Mouse (Mus musculus): Measurements from ENCODE around the gene Apba3. TPM values are rescaled to one million over a fixed set of nuclear protein-coding genes. Genes with fewer than 3 reads are reported as not detected.
A peak's percentile ranks its signal among the peaks of the same experiment; 100 is the strongest.

Apba3 gene
- polyA plus RNA-seq, 1 experiment from 2014 or later = 83.1 TPM

DNA sequence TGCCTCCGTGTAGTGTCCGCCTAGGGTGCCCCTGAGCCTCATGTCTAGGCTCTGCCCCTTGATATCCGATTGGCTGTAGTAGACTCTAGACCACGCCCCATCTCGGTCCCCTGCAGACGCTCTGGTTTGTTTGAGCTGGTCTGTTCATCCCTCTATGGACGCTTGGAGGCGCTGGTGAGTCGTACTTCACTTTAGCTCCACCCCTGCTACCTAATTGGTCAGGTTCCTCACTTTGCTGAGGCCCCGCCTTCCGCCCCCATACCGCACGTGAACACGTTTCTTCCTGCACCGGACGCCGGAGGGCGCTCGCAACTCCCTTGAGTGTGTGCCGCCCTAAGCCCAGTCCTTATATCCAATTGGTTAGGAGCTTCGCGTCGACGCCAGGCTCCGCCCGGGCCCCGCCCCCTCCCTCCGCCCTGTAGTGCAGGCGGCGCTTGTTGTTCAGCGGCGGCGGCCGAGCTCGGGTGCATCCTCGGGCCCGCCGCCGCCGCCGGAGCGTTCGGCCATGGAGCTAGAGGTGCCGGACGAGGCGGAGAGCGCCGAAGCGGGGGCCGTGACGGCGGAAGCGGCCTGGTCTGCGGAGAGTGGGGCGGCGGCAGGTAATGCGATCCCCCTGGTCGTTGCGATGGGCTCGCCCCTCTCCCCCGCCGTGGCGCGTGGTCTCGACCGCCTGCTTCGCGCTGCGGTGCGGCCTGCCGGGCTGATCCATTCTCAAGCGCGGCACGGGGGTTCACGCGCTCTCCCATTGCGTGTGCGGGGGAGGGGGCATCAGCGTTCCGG lies 26.0 kb downstream of the Apba3 start, which contains the start of gene Pip5k1c:
TSS of gene Pip5k1c (plus strand) at position 410 of the 780 bp plus-strand sequence.
- peak; percentile 93 for ATAC-seq
- H3K27ac ChIP-seq (ENCODE audit: low read length) = peak within 1 kb of the TSS; percentile 86
- no peaks in the 10 kb centered on the region for H3K9me3 ChIP-seq (ENCODE audit: control insufficient read depth, low read length)
- H3K4me3 ChIP-seq (ENCODE audit: low read length) = peak within 1 kb of the TSS; percentile 89
- no peaks in the 10 kb centered on the region for H3K27me3 ChIP-seq (replicated peaks; ENCODE audit: control insufficient read depth, insufficient read depth, low read length)
- peak within 1 kb of the TSS; percentile 75 for H3K4me2 ChIP-seq (ENCODE audit: low read depth, low read length)
- H3K4me1 ChIP-seq (ENCODE audit: control insufficient read depth, insufficient read depth, low read length) = peaks cover 26% of the 10 kb centered on the region
- H3K9ac ChIP-seq (ENCODE audit: low read depth, low read length) = peak within 1 kb of the TSS; percentile 83
- H3K36me3 ChIP-seq (ENCODE audit: control insufficient read depth, insufficient read depth, low read length) = no peaks in the 10 kb centered on the region
- WGBS = under 1% methylated on average over 67 of the region's 80 CpGs

GRCm38 (mm10) chr10:81293334-81294030 lies 26.7 kb downstream of the Apba3 start:
- H3K27me3 ChIP-seq (replicated peaks; ENCODE audit: control insufficient read depth, insufficient read depth, low read length) = no peaks in the 10 kb centered on the region
- no peaks in the 10 kb centered on the region for H3K36me3 ChIP-seq (ENCODE audit: control insufficient read depth, insufficient read depth, low read length)
- WGBS = 1% methylated on average over 25 of the region's 25 CpGs
- peak overlapping the region; percentile 83 for H3K9ac ChIP-seq (ENCODE audit: low read depth, low read length)
- H3K4me1 ChIP-seq (ENCODE audit: control insufficient read depth, insufficient read depth, low read length) = peaks cover 28% of the 10 kb centered on the region
- peak overlapping the region; percentile 75 for H3K4me2 ChIP-seq (ENCODE audit: low read depth, low read length)
- H3K9me3 ChIP-seq (ENCODE audit: control insufficient read depth, low read length) = no peaks in the 10 kb centered on the region
- no peak for ATAC-seq
- peak overlapping the region; percentile 82 for H3K27ac ChIP-seq (ENCODE audit: low read length)
- peak overlapping the region; percentile 89 for H3K4me3 ChIP-seq (ENCODE audit: low read length)

- no peaks in the 10 kb centered on the region for H3K36me3 ChIP-seq (ENCODE audit: control insufficient read depth, insufficient read depth, low read length)
- no peaks in the 10 kb centered on the region for H3K27me3 ChIP-seq (replicated peaks; ENCODE audit: control insufficient read depth, insufficient read depth, low read length)
- peak overlapping the region; percentile 75 for H3K4me2 ChIP-seq (ENCODE audit: low read depth, low read length)
- H3K27ac ChIP-seq (ENCODE audit: low read length) = no peak overlapping the region
- peak overlapping the region; percentile 83 for H3K9ac ChIP-seq (ENCODE audit: low read depth, low read length)
- ATAC-seq = no peak
- WGBS = 45% methylated on average over 8 of the region's 8 CpGs
- H3K4me1 ChIP-seq (ENCODE audit: control insufficient read depth, insufficient read depth, low read length) = peaks cover 35% of the 10 kb centered on the region
- peak overlapping the region; percentile 89 for H3K4me3 ChIP-seq (ENCODE audit: low read length)
- no peaks in the 10 kb centered on the region for H3K9me3 ChIP-seq (ENCODE audit: control insufficient read depth, low read length)
Measured at GRCm38 (mm10) chr10:81294442-81294841, 27.7 kb downstream of the Apba3 start.

- H3K9ac ChIP-seq (ENCODE audit: low read depth, low read length) = no peak overlapping the region
- no peak overlapping the region for H3K4me3 ChIP-seq (ENCODE audit: low read length)
- H3K4me1 ChIP-seq (ENCODE audit: control insufficient read depth, insufficient read depth, low read length) = peaks cover 43% of the 10 kb centered on the region
- H3K9me3 ChIP-seq (ENCODE audit: control insufficient read depth, low read length) = no peaks in the 10 kb centered on the region
- no peaks in the 10 kb centered on the region for H3K36me3 ChIP-seq (ENCODE audit: control insufficient read depth, insufficient read depth, low read length)
- no peaks in the 10 kb centered on the region for H3K27me3 ChIP-seq (replicated peaks; ENCODE audit: control insufficient read depth, insufficient read depth, low read length)
- H3K27ac ChIP-seq (ENCODE audit: low read length) = no peak overlapping the region
- WGBS = 90% methylated on average over 6 of the region's 6 CpGs
- no peak overlapping the region for H3K4me2 ChIP-seq (ENCODE audit: low read depth, low read length)
- ATAC-seq = no peak
Measured at GRCm38 (mm10) chr10:81295185-81295584, 28.4 kb downstream of the Apba3 start.

DNA sequence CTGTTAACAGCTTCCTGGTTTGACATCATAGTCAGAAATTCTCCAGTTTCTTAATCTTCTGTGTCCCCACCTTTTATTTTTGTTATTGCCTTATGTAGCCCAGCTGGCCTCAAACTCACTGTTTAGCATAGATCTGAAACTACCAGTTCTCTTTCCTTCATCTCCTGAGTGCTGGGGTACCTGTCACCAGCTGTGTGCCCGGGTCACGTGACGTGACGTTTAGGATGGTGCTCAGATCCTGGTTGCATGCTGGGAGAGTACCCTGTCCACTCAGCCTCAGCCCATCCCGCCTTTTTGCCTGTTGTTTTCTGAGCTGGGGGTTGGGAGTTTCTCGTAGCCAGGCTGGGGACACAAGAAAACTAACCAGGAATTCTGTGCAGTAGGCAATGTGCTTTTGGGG lies 30.5 kb downstream of the Apba3 start:
- Histone ChIP-seq H3K9me3 (ENCODE audit: control insufficient read depth, low read length) (no peaks in the 10 kb centered on the region), H3K4me2 (ENCODE audit: low read depth, low read length) (no peak overlapping the region), H3K36me3 (ENCODE audit: control insufficient read depth, insufficient read depth, low read length) (no peaks in the 10 kb centered on the region), H3K4me1 (ENCODE audit: control insufficient read depth, insufficient read depth, low read length) (peaks cover 53% of the 10 kb centered on the region), H3K4me3 (ENCODE audit: low read length) (no peak overlapping the region), H3K27me3 (replicated peaks; ENCODE audit: control insufficient read depth, insufficient read depth, low read length) (no peaks in the 10 kb centered on the region), H3K9ac (ENCODE audit: low read depth, low read length) (no peak overlapping the region), H3K27ac (ENCODE audit: low read length) (peak overlapping the region; percentile 43)
- 74% methylated on average over 6 of the region's 6 CpGs for WGBS
- no peak for ATAC-seq

GRCm38 (mm10) chr10:81297845-81298244 lies 31.1 kb downstream of the Apba3 start:
- Histone ChIP-seq H3K9me3 (ENCODE audit: control insufficient read depth, low read length) (no peaks in the 10 kb centered on the region), H3K4me1 (ENCODE audit: control insufficient read depth, insufficient read depth, low read length) (peaks cover 59% of the 10 kb centered on the region), H3K27me3 (replicated peaks; ENCODE audit: control insufficient read depth, insufficient read depth, low read length) (no peaks in the 10 kb centered on the region), H3K4me2 (ENCODE audit: low read depth, low read length) (no peak overlapping the region), H3K27ac (ENCODE audit: low read length) (peak overlapping the region; percentile 43), H3K9ac (ENCODE audit: low read depth, low read length) (peak overlapping the region; percentile 17), H3K4me3 (ENCODE audit: low read length) (no peak overlapping the region), H3K36me3 (ENCODE audit: control insufficient read depth, insufficient read depth, low read length) (no peaks in the 10 kb centered on the region)
- 40% methylated on average over 10 of the region's 10 CpGs for WGBS
- no peak for ATAC-seq

DNA sequence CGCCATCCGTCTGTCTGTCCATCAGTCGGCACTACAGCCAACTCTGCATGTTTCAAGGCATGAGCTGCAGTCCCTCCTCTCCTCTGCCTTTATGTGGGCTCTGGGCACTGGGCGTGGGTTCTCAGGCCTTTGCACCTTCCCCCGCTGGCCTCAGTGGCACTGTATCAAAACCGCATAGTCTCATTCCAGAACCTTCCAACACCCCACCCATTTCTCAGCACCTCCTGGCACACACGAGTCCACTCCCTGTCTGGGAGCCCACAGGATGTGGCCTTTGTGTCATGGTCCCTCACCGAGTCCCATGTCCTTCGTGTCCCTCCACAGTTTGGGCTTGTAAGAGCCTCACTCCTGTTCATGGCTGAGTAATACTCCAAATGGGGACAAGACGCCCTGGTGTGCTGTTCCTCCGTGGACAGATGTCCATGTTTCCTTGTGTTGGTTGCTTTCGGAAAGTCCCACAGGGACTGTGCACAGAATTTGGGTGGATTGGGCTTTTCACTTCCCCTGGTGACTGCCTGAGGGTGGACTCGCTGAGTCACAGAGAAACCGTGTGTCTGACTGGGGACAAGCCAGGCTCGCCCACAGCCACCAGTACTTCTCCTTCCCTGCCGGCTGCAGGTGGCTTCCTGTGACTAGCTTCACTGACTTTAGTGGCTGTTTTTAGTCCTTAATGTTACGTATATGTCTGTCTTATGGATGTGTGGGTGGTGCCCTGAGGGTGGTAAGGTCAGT lies 31.8 kb downstream of the Apba3 start:
- Histone ChIP-seq H3K4me3 (ENCODE audit: low read length) (no peak overlapping the region), H3K27ac (ENCODE audit: low read length) (peak overlapping the region; percentile 43), H3K36me3 (ENCODE audit: control insufficient read depth, insufficient read depth, low read length) (no peaks in the 10 kb centered on the region), H3K9me3 (ENCODE audit: control insufficient read depth, low read length) (no peaks in the 10 kb centered on the region), H3K4me1 (ENCODE audit: control insufficient read depth, insufficient read depth, low read length) (peaks cover 66% of the 10 kb centered on the region), H3K4me2 (ENCODE audit: low read depth, low read length) (no peak overlapping the region), H3K27me3 (replicated peaks; ENCODE audit: control insufficient read depth, insufficient read depth, low read length) (no peaks in the 10 kb centered on the region), H3K9ac (ENCODE audit: low read depth, low read length) (no peak overlapping the region)
- ATAC-seq = no peak
- 90% methylated on average over 17 of the region's 17 CpGs for WGBS

- peaks cover 64% of the 10 kb centered on the region for H3K4me1 ChIP-seq (ENCODE audit: control insufficient read depth, insufficient read depth, low read length)
- no peaks in the 10 kb centered on the region for H3K36me3 ChIP-seq (ENCODE audit: control insufficient read depth, insufficient read depth, low read length)
- WGBS = 84% methylated on average over 14 of the region's 14 CpGs
- ATAC-seq = no peak
- no peak overlapping the region for H3K4me2 ChIP-seq (ENCODE audit: low read depth, low read length)
- no peaks in the 10 kb centered on the region for H3K9me3 ChIP-seq (ENCODE audit: control insufficient read depth, low read length)
- peak overlapping the region; percentile 16 for H3K27ac ChIP-seq (ENCODE audit: low read length)
- H3K27me3 ChIP-seq (replicated peaks; ENCODE audit: control insufficient read depth, insufficient read depth, low read length) = no peaks in the 10 kb centered on the region
- H3K9ac ChIP-seq (ENCODE audit: low read depth, low read length) = peak overlapping the region; percentile 39
- H3K4me3 ChIP-seq (ENCODE audit: low read length) = no peak overlapping the region
Measured at GRCm38 (mm10) chr10:81299585-81300351, 33.0 kb downstream of the Apba3 start.

Measured in intestine, embryonic 16.5 days (tissue).